In genomic region chrX:107116987-107117386, GRCm38 (mm10) we compare ENCODE assay signal across 28 mouse cellular contexts. TPM values are rescaled to one million over a fixed set of nuclear protein-coding genes. Genes with fewer than 3 reads are reported as not detected.
DNase-seq lines count a peak whose midpoint lies in the region; ATAC-seq and TF ChIP-seq lines count a peak whose summit lies in the region.
"Had no signal": no experiment of that assay in that cellular context is flagged by ENCODE, and none has a peak within 500 bp of the region (broad histone marks: within the 10 kb centered on the region; RNA-seq: fewer than 3 reads in every experiment).

No protein-coding gene starts in this region.

- no peak for ATAC-seq in embryonic facial prominence, embryonic 14.5 days (ENCODE audit: low read depth)
- ATAC-seq in granulocyte monocyte progenitor cell, adult 5-6 weeks (replicated peaks; ENCODE audit: poor library complexity, severe bottlenecking): 0 out of 2 replicates have a peak, but pooled peaks have one; percentile 30
- ATAC-seq: forebrain, embryonic 15.5 days; forebrain, postnatal 0 days had no signal

- no peak overlapping the region for H3K27ac ChIP-seq in embryonic facial prominence, embryonic 14.5 days (replicated peaks; ENCODE audit: low read depth, low read length)
- H3K27ac ChIP-seq in embryonic facial prominence, embryonic 10.5 days (replicated peaks): no peak overlapping the region
- H3K27ac ChIP-seq: embryonic facial prominence, embryonic 12.5 days; embryonic facial prominence, embryonic 15.5 days; forebrain, embryonic 10.5 days; forebrain, embryonic 12.5 days; forebrain, embryonic 15.5 days had no signal

- no peaks in the 10 kb centered on the region for H3K4me1 ChIP-seq in embryonic facial prominence, embryonic 14.5 days (ENCODE audit: control insufficient read depth, insufficient read depth, low read length)
- H3K4me1 ChIP-seq in embryonic facial prominence, embryonic 10.5 days: no peaks in the 10 kb centered on the region
- H3K4me1 ChIP-seq: embryonic facial prominence, embryonic 12.5 days; embryonic facial prominence, embryonic 15.5 days; forebrain, embryonic 10.5 days; forebrain, embryonic 12.5 days; forebrain, embryonic 15.5 days had no signal

- no peaks in the 10 kb centered on the region for H3K36me3 ChIP-seq in embryonic facial prominence, embryonic 14.5 days (ENCODE audit: control insufficient read depth, insufficient read depth, low read length)
- no peaks in the 10 kb centered on the region for H3K36me3 ChIP-seq in embryonic facial prominence, embryonic 10.5 days (replicated peaks)
- no peaks in the 10 kb centered on the region for H3K36me3 ChIP-seq in myocyte (ENCODE audit: control insufficient read depth, insufficient read depth)
- H3K36me3 ChIP-seq: embryonic facial prominence, embryonic 12.5 days; embryonic facial prominence, embryonic 15.5 days; forebrain, embryonic 10.5 days; forebrain, embryonic 12.5 days; forebrain, embryonic 15.5 days; G1E had no signal

- H3K27me3 ChIP-seq in embryonic facial prominence, embryonic 14.5 days (replicated peaks; ENCODE audit: control insufficient read depth, insufficient read depth, low read length): no peaks in the 10 kb centered on the region
- peaks cover 3% of the 10 kb centered on the region; the same call in 1 of the 2 replicates for H3K27me3 ChIP-seq in embryonic facial prominence, embryonic 10.5 days (replicated peaks; ENCODE audit: low read depth, poor library complexity, severe bottlenecking)
- no peaks in the 10 kb centered on the region for H3K27me3 ChIP-seq in myocyte (ENCODE audit: control insufficient read depth, insufficient read depth, insufficient read length)
- H3K27me3 ChIP-seq: CH12.LX; embryonic facial prominence, embryonic 12.5 days; embryonic facial prominence, embryonic 15.5 days; forebrain, embryonic 12.5 days; forebrain, embryonic 15.5 days had no signal

- no peak overlapping the region for H3K9ac ChIP-seq in embryonic facial prominence, embryonic 14.5 days (ENCODE audit: low read depth, low read length)
- H3K9ac ChIP-seq: embryonic facial prominence, embryonic 12.5 days; embryonic facial prominence, embryonic 15.5 days; forebrain, embryonic 12.5 days; forebrain, embryonic 15.5 days; forebrain, postnatal 0 days had no signal

- H3K4me3 ChIP-seq in embryonic facial prominence, embryonic 14.5 days (ENCODE audit: low read depth, low read length): no peak overlapping the region
- no peak overlapping the region for H3K4me3 ChIP-seq in embryonic facial prominence, embryonic 10.5 days
- no peak overlapping the region for H3K4me3 ChIP-seq in myocyte
- H3K4me3 ChIP-seq: embryonic facial prominence, embryonic 12.5 days; embryonic facial prominence, embryonic 15.5 days; erythroblast, embryonic 14.5 days; forebrain, embryonic 10.5 days; forebrain, embryonic 12.5 days; forebrain, embryonic 15.5 days had no signal

- DNase-seq in embryonic facial prominence, embryonic 14.5 days (ENCODE audit: low spot score): peak; percentile 19
- no peak for DNase-seq in embryonic facial prominence, embryonic 10.5 days (ENCODE audit: low spot score)
- DNase-seq in 3T3-L1 (ENCODE audit: low read depth, low spot score): peak; percentile 64
- DNase-seq in thymus, postnatal 14 days: no peak
- DNase-seq in layer of hippocampus, postnatal 14 days (ENCODE audit: low spot score in 2 of 2): no peak
- DNase-seq: adrenal gland, adult 2 months; adrenal gland, postnatal 10 days; adrenal gland, postnatal 25 days; cerebellum, adult 11 months; cerebellum, adult 18-20 months; cerebellum, adult 8-10 months; cerebellum, adult 9-11 months; cerebellum, postnatal 14 days; cerebellum, postnatal 36 days; embryo, embryonic 11 days; forebrain, postnatal 0 days had no signal

- no peaks in the 10 kb centered on the region for H3K9me3 ChIP-seq in embryonic facial prominence, embryonic 14.5 days (ENCODE audit: control insufficient read depth, low read length)
- H3K9me3 ChIP-seq in embryonic facial prominence, embryonic 10.5 days: no peaks in the 10 kb centered on the region
- H3K9me3 ChIP-seq: embryonic facial prominence, embryonic 12.5 days; embryonic facial prominence, embryonic 15.5 days; forebrain, embryonic 10.5 days; forebrain, embryonic 12.5 days; forebrain, embryonic 15.5 days; G1E had no signal

- no peak overlapping the region for H3K4me2 ChIP-seq in embryonic facial prominence, embryonic 14.5 days (ENCODE audit: low read depth, low read length)
- H3K4me2 ChIP-seq in myocyte (ENCODE audit: low read depth): peak overlapping the region; percentile 6
- H3K4me2 ChIP-seq: embryonic facial prominence, embryonic 12.5 days; embryonic facial prominence, embryonic 15.5 days; forebrain, embryonic 12.5 days; forebrain, embryonic 15.5 days had no signal

- H3ac ChIP-seq in myocyte (ENCODE audit: control insufficient read depth, insufficient read length): no peak overlapping the region

- no peaks in the 10 kb centered on the region for H3K79me2 ChIP-seq in myocyte (ENCODE audit: control insufficient read depth, insufficient read depth)

- 61% methylated on average over 1 of the region's 1 CpGs for WGBS in embryonic facial prominence, embryonic 14.5 days
- 80% methylated on average over 1 of the region's 1 CpGs for WGBS in embryonic facial prominence, embryonic 10.5 days

- no peak for TF ChIP-seq POLR2A in myocyte (IDR thresholded peaks at IDR 0.05; ENCODE audit: insufficient read length, low read depth)

TF ChIP-seq in myocyte, 11 proteins besides CTCF, POLR2A, EP300 and RAD21:
- TF ChIP-seq MAX (IDR thresholded peaks at IDR 0.05; ENCODE audit: low read depth) (no peak), TCF12 (IDR thresholded peaks at IDR 0.05; ENCODE audit: insufficient read depth, poor library complexity, severe bottlenecking) (no peak), POLR2AphosphoS2 (IDR thresholded peaks at IDR 0.05; ENCODE audit: insufficient read length, low read depth) (no peak), MYOD1 (IDR thresholded peaks at IDR 0.05; ENCODE audit: control insufficient read depth in 1 of 3, insufficient read length in 2 of 3, low read depth in 2 of 3) (no peak), REST (IDR thresholded peaks at IDR 0.05; ENCODE audit: insufficient read depth, insufficient read length) (no peak), CEBPB (IDR thresholded peaks at IDR 0.05; ENCODE audit: insufficient read depth, poor library complexity, severe bottlenecking) (no peak), SRF (IDR thresholded peaks at IDR 0.05; ENCODE audit: control insufficient read depth, insufficient read length, low read depth) (no peak)

RNA-seq across cellular contexts. Expression of gene P2ry10, which starts 28.7 kb away (rescaled TPM):
- 0.43 and 0.47 TPM in 2 replicates for polyA plus RNA-seq in embryonic facial prominence, embryonic 14.5 days (2014; fragmentation: Nextera tagmentation; extraction: Ambion mirVana)
- polyA plus RNA-seq in embryonic facial prominence, embryonic 10.5 days (2016; fragmentation: Nextera tagmentation; extraction: Ambion mirVana): not detected in 2 replicates
- total RNA-seq in granulocyte monocyte progenitor cell, adult 5-6 weeks (2014; fragmentation: Nextera tagmentation): not detected in 2 replicates
- total RNA-seq in granulocyte monocyte progenitor cell, adult 5-6 weeks (2017): 0.57 and 0.99 TPM in 2 replicates
- polyA plus RNA-seq in myocyte (2012; fragmentation: generic; extraction: Trizol): not detected
- total RNA-seq in layer of hippocampus, postnatal 14 days (2021): not detected
- total RNA-seq: adrenal gland, postnatal 25 days had no signal
- polyA plus RNA-seq: adrenal gland, adult 2 months; brain, embryonic 14.5 days; C2C12; erythroblast, embryonic 14.5 days; forebrain, embryonic 10.5 days; forebrain, embryonic 15.5 days; forebrain, postnatal 0 days had no signal

RNA-seq across cellular contexts. Expression of gene P2ry10b, which starts 31.7 kb away (rescaled TPM):
- 4.7 and 5.0 TPM in 2 replicates for polyA plus RNA-seq in embryonic facial prominence, embryonic 14.5 days (2014; fragmentation: Nextera tagmentation; extraction: Ambion mirVana)
- 0.35 and 0.37 TPM in 2 replicates for polyA plus RNA-seq in embryonic facial prominence, embryonic 10.5 days (2016; fragmentation: Nextera tagmentation; extraction: Ambion mirVana)
- total RNA-seq in granulocyte monocyte progenitor cell, adult 5-6 weeks (2014; fragmentation: Nextera tagmentation): 0.11 TPM in 1 of 2 replicates, not detected in the other
- total RNA-seq in granulocyte monocyte progenitor cell, adult 5-6 weeks (2017): 0.15 and 0.34 TPM in 2 replicates
- polyA plus RNA-seq in myocyte (2012; fragmentation: generic; extraction: Trizol): 1.4 TPM
- under 1 TPM; 0.48 TPM for total RNA-seq in layer of hippocampus, postnatal 14 days (2021)

Comparison
In these comparisons a context has a peak if more than half of its experiments do, and no peak if none do; other contexts are left out.
1. DNase-seq: peak in embryonic facial prominence, embryonic 14.5 days (single experiment) and 3T3-L1 (single experiment); none in embryonic facial prominence, embryonic 10.5 days (single experiment), thymus, postnatal 14 days (single experiment) and layer of hippocampus, postnatal 14 days (0 of 2).